Mouse (Mus musculus): ENCODE measurements at regions not wholly inside any gene's neighbourhood (a gene's known extent, or its start where the extent isn't known, plus 50 kb on each side); places are given as distances from the start of the nearest gene placed in this dataset.
"Not testable (repeated sequence)": the region's sequence is repeated elsewhere in the genome, so short reads cannot be mapped to it uniquely, and the experiment has no call there.

- no peak for DNase-seq (ENCODE audit: low spot score)
These were observed 706.4 kb upstream of the Rag2 start for GRCm38 (mm10) chr2:100918122-100918521.

GRCm38 (mm10) chr2:100919537-100920212 lies 704.8 kb upstream of the Rag2 start:
- no peak for DNase-seq (ENCODE audit: low spot score)

GRCm38 (mm10) chr2:100948632-100949031 lies 675.9 kb upstream of the Rag2 start:
- not testable (repeated sequence) for DNase-seq (ENCODE audit: low spot score)

GRCm38 (mm10) chr2:100959412-100959811 lies 665.1 kb upstream of the Rag2 start:
- no peak for DNase-seq (ENCODE audit: low spot score)

GRCm38 (mm10) chr2:100964584-100964983 lies 659.9 kb upstream of the Rag2 start:
- no peak for DNase-seq (ENCODE audit: low spot score)

- no peak for DNase-seq (ENCODE audit: low spot score)
These were observed 647.3 kb upstream of the Rag2 start for GRCm38 (mm10) chr2:100977202-100977601.

- DNase-seq (ENCODE audit: low spot score): no peak
These were observed 642.2 kb upstream of the Rag2 start for GRCm38 (mm10) chr2:100982362-100982761.

- no peak for DNase-seq (ENCODE audit: low spot score)
These were observed 609.2 kb upstream of the Rag2 start for GRCm38 (mm10) chr2:101015353-101015752.

GRCm38 (mm10) chr2:101019384-101019783 lies 605.1 kb upstream of the Rag2 start:
- DNase-seq (ENCODE audit: low spot score): no peak

GRCm38 (mm10) chr2:101021515-101021914 lies 603.0 kb upstream of the Rag2 start:
- DNase-seq (ENCODE audit: low spot score): no peak

GRCm38 (mm10) chr2:101043050-101043449 lies 581.5 kb upstream of the Rag2 start:
- DNase-seq (ENCODE audit: low spot score): no peak

GRCm38 (mm10) chr2:101062939-101063338 lies 561.6 kb upstream of the Rag2 start:
- no peak for DNase-seq (ENCODE audit: low spot score)

GRCm38 (mm10) chr2:101074990-101075389 lies 549.5 kb upstream of the Rag2 start:
- no peak for DNase-seq (ENCODE audit: low spot score)

GRCm38 (mm10) chr2:101080231-101080630 lies 544.3 kb upstream of the Rag2 start:
- no peak for DNase-seq (ENCODE audit: low spot score)

- DNase-seq (ENCODE audit: low spot score): no peak
These were observed 540.7 kb upstream of the Rag2 start for GRCm38 (mm10) chr2:101083813-101084212.

- DNase-seq (ENCODE audit: low spot score): no peak
These were observed 539.9 kb upstream of the Rag2 start for GRCm38 (mm10) chr2:101084648-101085047.

- DNase-seq (ENCODE audit: low spot score): no peak
These were observed 517.2 kb upstream of the Rag2 start for GRCm38 (mm10) chr2:101107183-101107872.

- no peak for DNase-seq (ENCODE audit: low spot score)
These were observed 487.7 kb upstream of the Rag2 start for GRCm38 (mm10) chr2:101136867-101137266.

- no peak for DNase-seq (ENCODE audit: low spot score)
These were observed 484.6 kb upstream of the Rag2 start for GRCm38 (mm10) chr2:101139931-101140330.

GRCm38 (mm10) chr2:101156755-101157271 lies 467.7 kb upstream of the Rag2 start:
- DNase-seq (ENCODE audit: low spot score): no peak

GRCm38 (mm10) chr2:101159276-101159675 lies 465.2 kb upstream of the Rag2 start:
- DNase-seq (ENCODE audit: low spot score): no peak

GRCm38 (mm10) chr2:101165942-101166341 lies 458.6 kb upstream of the Rag2 start:
- no peak for DNase-seq (ENCODE audit: low spot score)

- no peak for DNase-seq (ENCODE audit: low spot score)
These were observed 451.7 kb upstream of the Rag2 start for GRCm38 (mm10) chr2:101172806-101173205.

All from lung, postnatal 25 days (tissue).